Mouse (Mus musculus) adrenal gland, postnatal 25 days (tissue): ENCODE results near the gene Adcyap1r1. TPM values are rescaled to one million over a fixed set of nuclear protein-coding genes. Genes with fewer than 3 reads are reported as not detected.
A peak's percentile ranks its signal among the peaks of the same experiment; 100 is the strongest.

Experiments used
- DNase-seq: peaks from one replicate; pipeline ENCODE4 v3.0.0; 2021; ENCODE audit warnings: mixed read lengths
- total RNA-seq: library from RNA; stranded (reverse); gene quantifications from 2 replicates; pipeline ENCODE4 v1.2.3, GENCODE M21; 2021

Gene Adcyap1r1
- total RNA-seq, 1 experiment from 2014 or later: 37.9 TPM

GRCm38 (mm10) chr6:55448976-55449678 is 2.7 kb upstream of the Adcyap1r1 start:
- DNase-seq: no peak

- no peak for DNase-seq
Observed at GRCm38 (mm10) chr6:55452381-55452780, 603 bp downstream of the Adcyap1r1 start.

GRCm38 (mm10) chr6:55453548-55453947 is 1.8 kb downstream of the Adcyap1r1 start:
- peak; percentile 48 for DNase-seq

GRCm38 (mm10) chr6:55455641-55456040 is 3.9 kb downstream of the Adcyap1r1 start:
- no peak for DNase-seq

- DNase-seq: no peak
Observed at GRCm38 (mm10) chr6:55457727-55458126, 5.9 kb downstream of the Adcyap1r1 start.

GRCm38 (mm10) chr6:55458156-55458555 is 6.4 kb downstream of the Adcyap1r1 start:
- DNase-seq: no peak

- DNase-seq: no peak
Observed at GRCm38 (mm10) chr6:55459545-55460397, 8.0 kb downstream of the Adcyap1r1 start.

- DNase-seq: no peak
Observed at GRCm38 (mm10) chr6:55461141-55461540, 9.4 kb downstream of the Adcyap1r1 start.

- DNase-seq: no peak
Observed at GRCm38 (mm10) chr6:55461678-55462077, 9.9 kb downstream of the Adcyap1r1 start.

GRCm38 (mm10) chr6:55462394-55462793 is 10.6 kb downstream of the Adcyap1r1 start:
- no peak for DNase-seq

- DNase-seq: no peak
Observed at GRCm38 (mm10) chr6:55463966-55464365, 12.2 kb downstream of the Adcyap1r1 start.

- DNase-seq: peak; percentile 42
Observed at GRCm38 (mm10) chr6:55465311-55465710, 13.5 kb downstream of the Adcyap1r1 start.

- no peak for DNase-seq
Observed at GRCm38 (mm10) chr6:55466301-55466761, 14.6 kb downstream of the Adcyap1r1 start.

GRCm38 (mm10) chr6:55470691-55471090 is 18.9 kb downstream of the Adcyap1r1 start:
- peak; percentile 57 for DNase-seq

- no peak for DNase-seq
Observed at GRCm38 (mm10) chr6:55472381-55472780, 20.6 kb downstream of the Adcyap1r1 start.

GRCm38 (mm10) chr6:55480988-55481387 is 29.2 kb downstream of the Adcyap1r1 start:
- no peak for DNase-seq

- DNase-seq: no peak
Observed at GRCm38 (mm10) chr6:55482471-55482870, 30.7 kb downstream of the Adcyap1r1 start.

- no peak for DNase-seq
Observed at GRCm38 (mm10) chr6:55483360-55483759, 31.6 kb downstream of the Adcyap1r1 start.

GRCm38 (mm10) chr6:55484224-55484623 is 32.4 kb downstream of the Adcyap1r1 start:
- DNase-seq: no peak

GRCm38 (mm10) chr6:55485216-55485615 is 33.4 kb downstream of the Adcyap1r1 start:
- no peak for DNase-seq

- peak; percentile 9 for DNase-seq
Observed at GRCm38 (mm10) chr6:55487726-55488125, 35.9 kb downstream of the Adcyap1r1 start.

GRCm38 (mm10) chr6:55496201-55496600 is 44.4 kb downstream of the Adcyap1r1 start:
- no peak for DNase-seq

- DNase-seq: no peak
Observed at GRCm38 (mm10) chr6:55498753-55499152, 47.0 kb downstream of the Adcyap1r1 start.
